Mouse (Mus musculus) lung, postnatal 25 days (tissue): ENCODE results near the gene Slc22a15.

Experiments
- DNase-seq: peaks from one replicate; pipeline ENCODE4 v3.0.0; 2022; ENCODE audit warnings: low spot score

Slc22a15 gene

DNA sequence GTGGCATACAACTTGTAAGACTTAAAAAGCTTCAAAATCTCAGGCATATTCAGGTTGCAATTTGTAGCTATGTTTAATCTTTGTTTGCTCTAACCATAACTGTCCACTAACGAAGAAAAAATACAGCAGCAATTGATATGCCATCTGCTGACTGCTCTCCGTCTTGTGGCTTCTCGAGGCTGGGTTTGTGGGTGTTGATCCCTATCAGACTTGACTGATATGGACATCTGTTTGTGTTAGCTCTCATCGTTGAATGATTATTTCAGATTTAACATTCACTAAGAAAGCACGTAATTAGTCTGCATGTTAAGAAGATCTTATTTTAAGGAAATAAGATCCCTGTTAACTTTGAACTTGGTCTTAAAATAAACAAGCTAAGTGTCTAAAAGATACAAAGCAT is 7.7 kb downstream of the Slc22a15 start:
- no peak for DNase-seq

DNA sequence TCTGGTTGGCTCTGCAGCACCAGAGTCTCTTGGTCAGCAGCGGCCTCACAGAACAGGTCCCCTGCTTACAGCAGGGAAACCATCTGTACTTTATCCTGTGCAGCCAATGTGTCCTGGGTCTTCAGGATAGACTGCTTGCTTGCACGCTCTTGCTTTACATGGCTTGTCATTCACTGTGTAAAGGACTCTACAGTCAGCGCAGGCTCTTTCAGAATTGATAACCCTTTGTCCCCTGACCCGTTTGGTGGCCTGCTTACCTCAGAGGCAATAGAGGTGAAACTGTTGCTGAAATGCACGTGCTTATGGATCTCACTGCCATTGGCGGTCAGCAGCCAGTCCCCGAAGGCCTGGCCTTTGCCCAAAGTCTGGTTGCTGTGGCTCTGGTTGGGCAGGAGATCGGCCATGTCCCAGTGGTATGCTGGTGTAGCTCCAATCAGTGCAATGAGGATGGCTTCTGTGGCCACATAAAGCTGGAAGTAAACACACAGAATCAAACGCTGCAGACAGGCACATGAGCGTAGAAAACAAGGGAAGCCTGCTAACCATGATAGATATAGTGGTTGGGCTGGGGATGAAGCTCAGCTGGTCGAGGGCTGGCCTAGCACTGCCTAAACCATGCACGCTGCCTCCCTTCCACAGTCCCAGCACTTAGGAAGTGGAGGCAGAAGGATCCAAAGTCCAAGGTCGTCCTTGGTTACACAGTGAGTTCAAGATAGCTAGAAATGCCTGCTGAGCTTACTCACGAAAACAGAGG is 9.0 kb downstream of the Slc22a15 start:
- DNase-seq: no peak

DNA sequence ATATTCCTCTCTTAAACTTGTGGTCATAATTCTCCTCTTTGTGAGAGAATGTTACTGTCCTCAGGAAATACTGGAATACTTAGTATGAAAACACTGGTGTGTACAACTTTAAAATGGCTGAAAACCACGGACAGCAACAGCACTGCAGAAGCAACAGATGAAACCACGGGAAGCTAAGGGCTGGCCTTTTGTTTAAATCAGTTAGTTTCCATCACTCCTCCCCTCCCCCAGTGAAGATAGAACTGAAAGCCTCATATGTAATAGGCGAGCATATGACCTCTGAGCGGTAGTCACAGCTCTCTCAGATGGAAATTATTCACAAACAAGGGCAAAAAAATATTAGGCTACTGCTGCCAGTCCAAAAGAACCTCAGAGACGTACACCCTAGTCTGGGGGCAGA is 10.0 kb downstream of the Slc22a15 start:
- DNase-seq: no peak

DNA sequence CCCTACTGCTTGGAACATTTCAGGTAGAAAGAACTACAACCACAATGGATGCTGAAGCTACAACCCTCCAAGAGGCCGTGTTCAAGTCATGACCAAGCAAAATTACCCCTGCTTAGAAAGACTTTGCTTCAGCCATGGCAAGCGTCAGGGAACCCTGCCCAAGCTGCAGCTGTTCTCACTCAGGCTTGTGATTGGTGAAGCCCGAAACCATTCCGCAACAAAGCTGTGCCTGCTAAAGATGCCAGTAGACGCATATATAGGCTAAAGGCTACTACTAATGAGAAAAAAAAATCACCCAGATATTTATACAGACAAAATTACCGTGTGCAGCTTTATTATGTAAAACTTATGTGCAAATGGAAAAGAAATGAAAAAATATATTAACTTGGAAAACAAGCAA is 12.2 kb downstream of the Slc22a15 start:
- DNase-seq: no peak

DNA sequence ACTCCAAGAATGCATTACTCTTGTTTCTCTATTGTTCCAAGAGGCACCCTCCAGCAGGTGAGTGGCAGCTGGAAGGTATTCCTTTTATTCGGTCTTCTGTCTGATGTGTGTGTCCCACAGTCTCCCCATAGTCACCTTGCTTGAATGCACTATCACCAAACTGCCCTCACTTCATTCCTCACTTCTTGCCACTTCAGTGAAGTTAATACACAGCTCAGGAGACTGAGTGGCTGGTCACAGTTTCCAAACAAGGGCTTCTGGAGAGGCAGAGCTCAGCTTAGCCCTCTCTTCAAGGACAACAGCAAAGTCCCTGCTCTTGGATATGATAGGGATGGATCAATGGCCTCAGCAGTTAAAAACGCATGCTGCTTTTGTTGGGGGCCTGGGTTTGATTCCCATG is 17.2 kb downstream of the Slc22a15 start:
- peak; percentile 35 for DNase-seq

DNA sequence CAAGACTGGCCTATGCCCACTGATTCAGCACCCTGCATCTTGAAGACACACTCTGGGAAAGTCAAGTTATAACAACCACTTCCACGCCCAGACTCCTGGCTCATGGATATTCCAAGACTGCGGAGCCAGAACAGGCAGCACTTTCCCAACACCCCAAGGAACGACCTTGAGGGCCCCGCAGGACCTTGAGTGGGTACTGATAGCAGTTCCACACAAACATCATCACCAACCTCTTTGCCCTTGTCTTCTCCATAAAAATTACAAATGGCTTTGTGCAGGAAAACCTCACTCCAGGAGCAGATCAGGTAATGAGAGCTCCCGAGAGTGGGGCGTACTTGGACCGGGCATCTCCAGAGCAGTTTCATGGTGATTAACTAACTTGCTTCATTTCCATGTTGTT is 19.5 kb downstream of the Slc22a15 start:
- DNase-seq: no peak

DNA sequence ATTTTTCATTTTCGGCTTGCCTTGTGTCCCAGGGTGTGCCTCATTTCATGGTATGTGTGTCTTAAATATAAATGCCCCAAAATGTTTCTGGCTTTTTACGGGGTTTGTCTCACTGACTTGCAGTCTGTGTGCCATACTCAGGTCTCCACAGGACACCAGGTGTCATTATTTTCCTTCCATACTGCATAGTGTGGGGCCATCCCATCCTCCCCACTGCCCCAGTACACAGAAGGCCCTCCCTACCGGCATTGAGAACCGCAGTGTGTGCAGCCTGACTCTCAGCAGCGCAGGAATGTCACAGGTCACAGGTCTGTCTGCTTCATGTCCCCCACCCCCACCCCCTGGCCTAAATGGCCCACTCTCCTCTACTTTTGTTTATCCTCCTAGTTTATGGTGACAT is 21.2 kb downstream of the Slc22a15 start:
- DNase-seq: no peak

DNA sequence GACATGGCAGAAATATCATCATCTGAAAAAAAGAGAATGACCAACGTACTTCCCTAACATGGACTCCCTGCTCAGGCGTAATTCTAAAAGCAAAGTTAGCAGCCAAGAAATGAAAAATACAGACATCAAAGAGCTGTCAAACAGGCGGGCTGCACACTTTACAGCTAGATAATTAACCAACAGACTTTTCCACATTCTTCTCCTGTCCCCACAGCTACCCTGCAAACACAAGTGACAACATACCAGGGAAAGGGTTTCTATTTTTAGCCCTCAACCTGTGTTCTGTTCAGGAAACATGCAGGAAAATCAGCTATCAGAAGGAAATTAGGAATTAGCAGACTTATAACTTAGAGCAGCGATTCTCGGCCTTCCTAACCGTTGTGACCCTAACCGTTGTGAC is 21.9 kb downstream of the Slc22a15 start:
- DNase-seq: peak; percentile 34

DNA sequence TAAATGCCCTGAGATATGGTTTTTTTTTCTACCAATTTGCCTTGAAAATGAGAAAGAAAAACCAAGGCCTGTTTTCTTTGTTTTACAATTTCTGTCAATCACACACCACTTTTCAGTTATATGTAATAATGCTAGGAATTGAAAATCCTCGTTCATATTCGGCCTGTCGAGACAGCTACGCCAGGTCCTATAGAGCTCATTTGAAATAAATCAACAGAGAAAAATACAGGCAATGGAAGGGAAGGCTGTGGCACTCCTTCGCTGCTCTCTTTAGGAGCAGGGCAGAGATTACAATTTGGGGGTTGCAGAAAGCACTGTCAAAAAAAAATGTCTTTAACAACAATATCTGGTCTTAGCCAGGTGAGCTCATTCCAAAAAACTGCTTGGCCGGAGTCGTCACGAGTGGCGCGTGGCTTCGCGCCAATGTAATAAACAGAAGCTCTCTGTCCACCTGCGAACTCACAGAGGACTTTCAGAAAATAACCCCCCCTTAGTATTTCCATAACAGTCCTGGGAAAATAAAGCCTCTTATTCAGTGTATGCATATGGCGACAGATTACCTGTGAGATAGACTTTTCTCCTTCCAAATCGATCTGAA is 26.8 kb downstream of the Slc22a15 start:
- no peak for DNase-seq

DNA sequence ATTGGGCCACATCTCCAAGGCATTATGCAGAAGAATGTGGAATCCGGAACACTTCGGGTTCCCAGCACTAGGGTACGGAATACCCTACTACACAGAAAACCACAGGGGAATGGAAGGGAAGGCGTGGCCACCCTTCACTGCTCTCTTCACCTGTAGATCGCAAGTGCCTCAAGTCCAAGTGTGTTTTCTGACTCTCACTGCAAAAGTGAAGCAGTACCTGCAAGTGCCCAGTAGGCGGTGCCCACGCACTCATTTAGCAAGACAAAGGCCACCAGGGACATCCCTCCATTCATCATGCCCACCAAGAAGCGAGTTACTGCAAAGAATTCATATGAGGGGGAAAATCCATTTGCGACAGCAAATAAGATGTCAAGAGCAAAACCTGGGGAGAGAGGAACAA is 27.4 kb downstream of the Slc22a15 start:
- DNase-seq: peak; percentile 75

DNA sequence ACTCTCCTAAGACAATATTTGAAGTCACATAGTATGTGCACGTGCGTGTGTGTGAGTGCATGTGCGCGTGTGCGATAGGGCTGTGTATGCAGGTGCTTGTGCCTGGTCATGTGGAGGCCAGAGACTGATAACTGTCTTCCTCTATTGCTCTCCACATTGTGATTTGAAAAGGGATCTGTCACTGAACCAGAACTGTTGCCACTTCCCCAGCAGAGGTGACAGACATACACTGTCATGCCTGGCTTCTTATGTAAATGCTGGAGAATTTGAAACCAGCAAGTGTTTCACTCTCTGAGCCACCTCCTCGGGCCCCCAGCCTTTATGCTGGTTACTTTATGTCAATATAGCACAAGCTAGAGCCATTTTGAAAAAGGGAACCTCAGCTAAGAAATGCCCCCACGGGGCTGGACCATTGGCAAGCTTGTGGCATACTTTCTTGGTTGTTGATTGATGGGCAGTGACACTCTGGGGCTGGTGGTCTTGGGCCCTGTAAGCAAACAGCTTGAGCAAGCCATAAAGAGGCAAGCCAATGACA is 28.8 kb downstream of the Slc22a15 start:
- no peak for DNase-seq

DNA sequence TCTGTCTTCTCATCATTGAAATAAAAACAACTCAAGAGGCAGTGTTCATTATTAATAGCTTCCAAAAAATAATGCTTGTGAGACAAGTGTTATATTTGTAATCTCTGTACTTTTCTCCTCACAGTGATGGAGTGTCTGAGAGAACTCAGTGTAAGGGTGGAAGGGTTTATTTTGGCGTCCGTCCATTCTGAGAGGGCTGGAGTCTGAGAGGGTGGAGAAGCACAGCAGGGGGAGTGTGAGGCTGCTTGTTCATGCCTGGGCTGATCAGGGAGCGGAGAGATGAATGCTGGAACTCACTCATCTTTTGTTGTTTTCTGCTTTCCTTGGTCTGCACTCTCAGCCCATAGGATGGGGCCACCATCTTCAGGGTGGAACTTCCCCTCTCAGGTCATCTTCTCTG is 38.7 kb downstream of the Slc22a15 start:
- peak; percentile 74 for DNase-seq

DNA sequence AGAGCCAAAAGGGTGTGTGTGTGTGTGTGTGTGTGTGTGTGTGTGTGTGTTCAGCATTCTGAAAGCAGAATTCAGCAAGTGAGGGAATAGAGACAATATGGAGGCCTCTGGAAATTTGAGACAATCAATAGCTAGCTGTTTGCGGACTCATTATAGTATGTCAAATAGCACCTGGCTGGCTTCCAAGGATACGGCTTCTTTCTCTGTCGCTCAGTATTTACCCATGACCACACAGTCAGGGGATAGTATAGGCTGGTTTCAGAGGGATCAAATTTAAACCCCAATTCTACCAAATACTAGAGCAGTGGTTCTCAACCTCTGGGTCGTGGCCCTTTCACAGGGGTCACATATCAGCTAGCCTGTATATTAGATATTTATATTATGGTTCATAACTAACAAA is 39.2 kb downstream of the Slc22a15 start:
- no peak for DNase-seq

DNA sequence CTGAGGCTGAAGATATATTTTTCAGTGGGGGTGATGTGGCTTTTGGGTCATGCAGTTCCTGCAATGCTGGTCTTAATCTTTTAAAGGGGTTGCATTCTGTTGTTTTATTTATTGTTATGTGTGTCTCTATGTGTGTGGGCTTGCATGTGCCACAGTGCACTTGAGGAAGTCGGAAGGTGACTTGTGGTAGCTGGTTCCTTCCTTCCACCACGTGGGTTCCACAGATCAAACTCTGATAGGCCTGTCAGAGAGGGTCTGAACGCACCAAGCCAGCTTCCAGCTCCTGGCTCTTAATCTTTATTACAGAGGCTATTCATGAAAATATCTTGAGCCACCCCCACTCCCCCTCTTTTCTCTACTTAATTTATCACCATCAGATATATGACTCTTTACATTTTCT is 40.4 kb downstream of the Slc22a15 start:
- no peak for DNase-seq

DNA sequence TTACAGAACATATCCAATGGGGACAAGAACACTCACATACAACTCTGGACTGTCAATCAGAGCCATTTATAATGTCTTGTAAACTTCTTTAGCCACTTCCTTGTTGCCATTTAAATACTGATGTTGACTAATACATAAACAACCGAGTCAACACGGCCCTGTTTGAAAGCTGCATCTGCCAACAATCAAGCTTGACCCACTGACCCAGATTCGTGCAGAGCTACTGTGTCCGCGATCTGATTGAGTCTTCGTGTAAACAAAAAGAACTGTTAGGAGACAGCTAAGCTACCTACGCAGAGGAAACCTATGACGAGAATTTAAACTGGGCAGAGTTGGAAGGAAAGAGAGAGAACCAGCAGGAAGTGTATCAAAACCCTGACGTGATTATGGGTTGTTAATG is 42.5 kb downstream of the Slc22a15 start:
- DNase-seq: no peak

DNA sequence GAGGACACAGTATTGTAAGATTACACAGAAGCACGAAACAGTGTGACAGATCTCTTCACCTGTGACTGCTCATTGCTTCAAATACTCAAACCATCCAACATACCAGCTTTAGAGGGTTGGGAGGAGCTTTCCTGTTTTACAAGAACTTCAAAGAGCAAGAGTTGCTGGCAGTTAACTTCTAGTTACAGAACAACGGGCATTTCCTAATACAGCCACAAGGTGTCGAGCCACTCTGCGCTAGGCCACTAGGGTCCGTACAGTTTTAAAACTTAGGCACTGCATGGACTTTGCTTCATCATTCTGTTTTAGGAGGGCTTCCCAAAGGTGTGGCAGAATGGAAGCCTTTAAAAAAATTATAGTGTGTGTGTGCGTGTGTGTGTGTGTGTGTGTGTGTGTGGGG is 43.4 kb downstream of the Slc22a15 start:
- DNase-seq: peak; percentile 46

DNA sequence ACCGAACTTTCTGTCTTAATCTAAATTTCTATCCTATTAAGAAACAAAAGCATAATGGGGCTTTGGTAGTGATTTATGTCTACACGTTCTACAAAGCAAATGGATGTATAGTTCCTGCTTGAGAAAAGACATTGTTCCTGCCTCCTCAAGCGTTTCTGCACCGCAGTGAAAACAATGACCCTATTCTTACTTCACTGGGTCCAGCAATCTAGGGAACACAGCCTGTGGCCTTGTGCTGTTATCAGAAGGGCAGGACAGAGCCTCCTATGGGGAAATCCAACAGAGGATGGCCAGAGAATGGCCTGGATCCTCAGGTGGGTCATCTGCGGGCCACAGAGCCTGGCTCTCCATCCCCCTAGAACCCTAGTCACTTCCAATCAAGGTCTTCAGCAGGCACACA is 46.1 kb downstream of the Slc22a15 start:
- no peak for DNase-seq

DNA sequence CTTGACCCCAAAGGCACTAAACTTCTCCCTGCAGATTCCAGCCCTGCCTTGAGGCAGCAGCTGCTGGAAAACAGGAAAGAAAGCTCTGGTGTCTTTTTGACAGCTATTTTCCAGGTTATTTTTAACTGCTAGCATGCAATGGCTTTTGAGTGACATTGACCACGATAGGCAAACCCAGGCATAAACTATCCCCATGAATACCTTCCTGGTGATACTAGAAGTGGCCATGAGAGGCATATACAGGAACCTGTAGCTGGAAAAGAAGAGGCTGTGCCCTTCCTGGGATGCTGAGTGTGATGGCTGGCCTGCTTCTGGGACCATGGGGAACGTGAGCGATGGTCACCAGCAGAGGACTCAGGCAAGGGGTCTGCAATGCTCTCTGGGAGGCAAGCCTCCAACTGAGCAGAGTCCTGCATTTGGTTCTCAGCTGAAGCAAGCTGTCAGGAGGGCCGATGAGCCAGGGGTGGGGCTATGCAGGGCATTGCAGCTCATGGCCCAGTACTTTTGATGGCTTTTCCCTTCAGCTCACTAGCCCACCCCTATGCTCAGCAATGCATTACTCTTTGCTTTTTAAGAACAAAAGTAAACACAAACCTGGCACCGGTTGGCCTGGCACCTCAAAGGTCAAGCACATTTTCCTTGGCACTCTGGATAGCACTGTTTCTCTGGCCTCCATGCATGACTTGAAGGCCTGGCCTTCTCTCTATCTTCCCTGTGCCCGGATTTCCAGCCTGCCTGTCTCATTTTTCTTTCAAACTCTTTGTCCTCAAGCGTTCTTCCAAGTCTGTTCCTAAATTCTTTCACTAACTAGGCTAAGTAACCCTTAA is 47.6 kb downstream of the Slc22a15 start:
- DNase-seq: peak; percentile 28

DNA sequence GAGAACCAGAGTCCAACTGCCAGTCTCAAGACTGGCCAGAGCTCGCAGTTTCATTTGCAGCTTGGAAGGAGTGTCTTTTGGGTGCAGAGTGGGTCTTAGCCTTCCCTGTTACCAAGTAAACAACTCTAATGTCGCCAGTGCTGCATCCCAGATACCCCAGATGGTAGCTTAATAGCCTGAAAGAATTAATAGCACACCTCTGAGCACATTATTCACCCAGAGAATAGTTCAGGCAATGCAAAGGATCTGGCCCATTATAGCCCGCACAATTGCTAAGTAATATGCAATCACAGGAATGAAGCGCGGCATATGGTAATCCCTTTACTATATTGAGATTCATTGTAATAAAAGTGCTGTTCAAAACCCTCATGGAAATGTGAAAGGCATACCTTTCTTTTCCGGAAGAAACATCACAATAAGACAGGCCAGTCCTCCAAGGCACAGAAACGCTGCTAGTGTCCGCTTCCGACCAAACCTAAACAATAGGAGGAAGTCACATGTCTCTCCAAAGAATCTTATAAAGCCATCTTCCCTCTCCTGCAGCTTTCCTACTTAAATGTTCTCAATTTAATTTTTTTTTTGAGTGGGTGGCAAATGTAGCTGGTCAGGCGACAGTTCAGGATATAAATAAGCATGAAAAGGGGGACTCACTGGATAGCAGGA is 48.9 kb downstream of the Slc22a15 start:
- DNase-seq: no peak

DNA sequence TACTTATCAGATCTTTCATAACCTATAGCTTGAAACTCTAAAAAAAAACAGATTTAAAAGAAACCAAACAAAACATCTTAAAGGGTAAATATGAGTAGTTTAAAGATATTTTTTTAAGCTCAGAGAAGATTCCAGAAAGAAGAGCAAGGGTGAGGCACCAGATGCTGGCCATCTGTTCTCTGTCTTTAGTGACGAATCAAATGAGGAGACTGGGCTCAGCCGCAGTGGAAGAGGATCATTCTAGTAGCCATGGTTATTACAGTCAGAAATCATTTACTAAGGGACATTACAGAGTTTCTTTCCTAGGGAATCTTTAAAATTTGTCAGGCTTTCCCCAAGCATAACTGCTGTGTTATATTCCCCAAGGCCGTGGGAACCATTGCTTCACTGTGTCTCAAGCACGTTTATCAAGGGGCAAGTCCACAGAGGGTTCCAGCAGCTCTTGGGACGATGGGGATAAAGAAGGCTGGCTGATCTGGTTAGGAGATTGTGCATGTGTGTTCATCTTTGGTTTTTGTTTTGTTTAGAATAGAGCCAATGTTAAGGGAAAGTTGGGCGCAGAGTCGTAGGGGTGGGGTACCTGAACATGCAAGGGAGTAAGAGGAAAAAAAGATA is 51.1 kb downstream of the Slc22a15 start:
- no peak for DNase-seq

DNA sequence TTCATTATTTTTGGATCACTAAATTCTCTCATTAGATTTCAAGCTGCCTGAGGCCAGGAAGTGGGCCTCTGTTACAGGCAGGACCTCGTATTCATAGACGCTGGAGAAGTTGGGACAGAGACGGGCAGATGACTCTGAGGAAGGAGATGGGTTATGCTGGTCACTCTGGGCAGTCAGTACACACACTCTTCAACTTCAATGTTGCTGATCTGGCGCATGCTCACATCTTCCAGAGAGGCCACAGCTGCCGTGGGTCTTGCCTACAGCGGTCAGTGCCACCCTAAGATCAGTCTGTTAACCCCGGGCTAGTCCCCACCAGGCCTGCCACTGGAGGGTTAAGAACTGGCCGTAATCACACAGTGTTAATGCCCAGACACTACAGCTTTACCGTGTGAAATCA is 52.3 kb downstream of the Slc22a15 start:
- DNase-seq: no peak

DNA sequence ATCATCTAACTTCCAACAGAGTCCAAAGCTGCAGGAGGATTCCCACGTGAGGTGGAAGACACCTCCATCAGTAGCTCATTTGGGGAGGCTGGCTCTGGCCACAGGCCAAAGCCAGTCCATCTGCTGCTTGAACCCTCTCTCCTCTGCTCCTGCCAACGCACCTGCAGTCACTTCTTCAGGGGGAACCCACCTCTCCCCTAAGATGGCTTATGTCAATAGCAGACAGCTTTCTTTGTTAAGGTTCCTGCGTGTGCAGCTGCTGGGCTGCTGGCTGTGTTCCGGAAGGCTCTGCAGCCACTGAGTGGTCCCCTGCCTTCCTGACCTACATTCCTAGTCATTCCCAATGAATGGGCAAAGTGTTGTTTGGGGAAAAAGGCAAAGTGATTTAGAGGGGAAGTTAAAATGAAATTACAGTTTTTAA is 57.2 kb downstream of the Slc22a15 start:
- DNase-seq: no peak
